Mouse (Mus musculus) spleen, postnatal 36 days (tissue): Measurements from ENCODE around the gene Gm17416.

Source experiments
- DNase-seq, 2 experiments: peaks; one replicate each; pipeline ENCODE4 v3.0.0; 2022; ENCODE audit warnings: low spot score in 2 of 2, mixed read lengths in 1 of 2

Gm17416 gene

GRCm38 (mm10) chr2:152604057-152604456 lies 34.9 kb downstream of the Gm17416 start, which contains the start of gene Defb36:
Defb36 (plus strand) TSS chr2:152604327.
- DNase-seq = no peak

- no peak for DNase-seq
These were observed 38.6 kb downstream of the Gm17416 start for GRCm38 (mm10) chr2:152607746-152608145.

DNA sequence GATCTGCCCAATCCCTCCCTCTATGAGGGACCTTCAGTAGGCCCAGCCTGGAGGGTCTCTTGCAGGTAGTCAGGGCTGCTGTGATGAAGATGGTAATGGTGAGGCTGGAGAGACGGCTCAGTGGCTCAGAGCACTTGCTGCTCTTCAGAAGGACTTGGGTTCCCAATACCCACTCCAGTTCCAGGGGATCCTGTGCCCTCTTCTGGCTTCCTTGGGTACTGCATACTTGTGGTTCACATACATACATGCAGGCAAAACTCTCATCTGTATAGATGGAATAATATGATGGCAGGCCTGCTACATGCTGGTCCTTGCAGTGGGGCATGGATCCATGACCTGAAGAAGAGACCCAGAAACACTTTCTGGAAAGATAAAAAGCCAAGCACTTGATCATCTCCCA lies 39.6 kb downstream of the Gm17416 start:
- DNase-seq = no peak

DNA sequence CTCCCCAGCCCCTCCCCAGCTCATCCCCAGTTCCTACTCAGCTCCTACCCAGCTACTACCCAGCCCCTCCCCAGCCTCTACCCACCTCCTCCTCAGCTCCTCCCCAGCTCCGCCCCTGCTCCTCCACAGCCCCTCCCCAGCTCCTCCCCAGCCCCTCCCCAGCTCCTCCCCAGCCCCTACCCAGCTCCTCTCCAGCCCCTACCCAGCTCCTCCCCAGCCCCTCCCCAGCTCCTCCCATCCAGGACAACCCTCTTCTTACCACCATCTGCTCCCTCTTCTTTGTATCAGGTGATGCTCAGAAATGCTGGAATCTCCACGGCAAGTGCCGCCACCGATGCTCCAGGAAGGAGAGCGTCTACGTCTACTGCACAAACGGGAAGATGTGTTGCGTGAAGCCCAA lies 43.1 kb downstream of the Gm17416 start:
- no peak for DNase-seq

- peak; percentile 25 to 27 for DNase-seq
These were observed 46.4 kb downstream of the Gm17416 start for GRCm38 (mm10) chr2:152615563-152615962.

DNA sequence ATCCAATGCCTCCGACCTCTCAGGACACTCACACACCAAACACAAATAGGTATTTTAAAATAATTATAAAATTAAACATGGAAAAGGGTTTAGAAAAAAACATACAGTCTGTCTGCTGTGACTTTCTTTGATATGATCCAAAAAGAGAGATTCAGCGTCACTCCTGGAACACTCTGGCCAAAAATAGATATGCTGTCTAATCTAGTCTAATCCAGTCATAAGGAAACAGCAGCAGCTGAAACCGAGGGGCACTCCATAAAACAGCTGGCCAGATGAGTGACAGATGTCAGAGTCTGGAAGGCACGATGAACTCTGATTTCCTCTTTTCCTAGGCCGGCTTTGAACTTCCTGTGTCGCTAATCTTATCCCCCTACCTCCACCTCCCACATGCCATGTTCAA lies 47.3 kb downstream of the Gm17416 start:
- no peak for DNase-seq

- no peak for DNase-seq
These were observed 48.2 kb downstream of the Gm17416 start for GRCm38 (mm10) chr2:152617374-152617773.
